Mouse (Mus musculus): ENCODE measurements at regions not wholly inside any gene's neighbourhood (a gene's known extent, or its start where the extent isn't known, plus 50 kb on each side); places are given as distances from the start of the nearest gene placed in this dataset.

GRCm38 (mm10) chr6:68749699-68750098 lies 1214.1 kb upstream of the Tacstd2 start:
- TF ChIP-seq CTCF (IDR thresholded peaks at IDR 0.05; ENCODE audit: borderline replicate concordance, control insufficient read depth, extremely low read depth, insufficient read depth, low read length, poor library complexity) (no peak), POLR2A (IDR thresholded peaks at IDR 0.05; ENCODE audit: control insufficient read depth, extremely low read depth, insufficient read depth, low read length, poor library complexity) (no peak)
